Mouse (Mus musculus): ENCODE results near the gene Tnfsf4.
A peak's percentile ranks its signal among the peaks of the same experiment; 100 is the strongest.

The Tnfsf4 gene

DNA sequence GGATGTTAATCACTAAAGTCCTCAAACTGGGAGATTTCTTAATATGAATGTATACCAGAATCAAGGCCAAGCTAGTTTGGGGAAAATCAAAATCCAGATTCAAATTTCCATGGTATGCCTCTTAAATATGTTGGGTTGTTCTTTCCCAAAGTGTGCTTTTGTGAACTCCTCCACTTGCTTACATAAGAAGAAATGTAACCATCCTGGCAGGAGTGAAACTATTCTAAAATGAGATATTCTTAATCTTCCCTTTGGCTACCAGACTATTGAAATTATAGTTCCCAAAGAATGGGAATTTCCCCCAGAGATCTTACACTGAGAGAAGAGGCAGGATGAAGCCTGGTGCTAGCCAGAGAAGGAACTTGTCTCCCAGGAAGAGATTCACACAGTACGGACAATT lies 57.0 kb downstream of the Tnfsf4 start:
- no peak for DNase-seq (ENCODE audit: low read depth)

DNA sequence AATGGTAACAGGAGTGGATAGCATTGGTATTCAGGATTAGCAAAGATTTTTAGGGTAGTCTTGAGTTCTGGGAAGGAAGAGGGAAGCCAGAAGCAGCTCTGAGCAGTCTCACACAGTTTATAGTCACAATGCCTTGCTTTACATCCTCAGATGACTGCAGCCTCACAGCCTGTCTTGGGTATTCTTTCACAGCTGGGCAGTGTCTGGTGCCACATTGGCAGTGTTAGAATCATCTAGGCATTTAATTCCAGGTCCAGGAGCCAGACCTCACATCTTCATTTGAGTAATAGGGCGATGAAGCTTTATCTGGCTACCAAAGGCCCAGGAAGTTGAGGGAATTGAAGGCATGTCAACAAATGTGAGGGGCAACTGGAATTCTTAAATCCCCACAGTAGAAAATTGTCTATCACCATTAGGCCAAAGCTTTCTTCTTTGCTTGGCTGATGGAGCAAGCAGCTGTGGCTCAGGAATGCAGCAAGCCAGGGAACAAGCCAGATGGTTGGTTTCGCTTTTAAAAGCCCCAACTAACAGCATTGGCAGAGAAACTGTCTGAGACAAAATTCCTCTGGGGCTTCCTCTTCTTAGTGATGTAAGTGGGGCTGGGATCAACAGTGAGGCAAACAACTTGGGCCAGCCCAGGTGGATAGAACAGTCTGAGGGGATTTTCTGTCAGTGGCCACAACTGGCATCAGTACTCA lies 68.3 kb downstream of the Tnfsf4 start:
- DNase-seq (ENCODE audit: low read depth), result peak; percentile 62

Measured in fibroblast of lung, adult 2 months (primary cell).